Mouse (Mus musculus): Measurements from ENCODE around the gene Pskh1. TPM values are rescaled to one million over a fixed set of nuclear protein-coding genes. Genes with fewer than 3 reads are reported as not detected.

The Pskh1 gene
- polyA plus RNA-seq, 1 experiment, result 32.6 TPM

DNA sequence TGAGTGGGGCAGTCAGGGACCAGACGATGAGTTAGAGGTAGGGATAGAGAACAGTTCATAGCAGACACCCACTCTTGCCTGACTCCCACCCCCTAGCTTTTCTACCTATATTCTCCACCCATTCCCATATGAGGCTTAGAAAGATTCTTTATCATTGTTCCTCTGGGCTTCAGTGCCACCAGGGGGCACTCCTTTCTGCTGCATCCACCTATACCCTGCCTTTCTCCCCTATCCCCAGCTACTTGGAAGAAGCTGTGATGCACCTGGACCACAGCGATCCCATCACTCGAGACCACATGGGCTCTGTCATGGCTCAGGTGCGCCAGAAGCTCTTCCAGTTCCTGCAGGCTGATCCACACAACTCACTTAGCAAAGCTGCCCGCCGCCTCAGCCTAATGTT lies 7.8 kb upstream of the Pskh1 start:
- no peak for DNase-seq (ENCODE audit: low spot score)

DNA sequence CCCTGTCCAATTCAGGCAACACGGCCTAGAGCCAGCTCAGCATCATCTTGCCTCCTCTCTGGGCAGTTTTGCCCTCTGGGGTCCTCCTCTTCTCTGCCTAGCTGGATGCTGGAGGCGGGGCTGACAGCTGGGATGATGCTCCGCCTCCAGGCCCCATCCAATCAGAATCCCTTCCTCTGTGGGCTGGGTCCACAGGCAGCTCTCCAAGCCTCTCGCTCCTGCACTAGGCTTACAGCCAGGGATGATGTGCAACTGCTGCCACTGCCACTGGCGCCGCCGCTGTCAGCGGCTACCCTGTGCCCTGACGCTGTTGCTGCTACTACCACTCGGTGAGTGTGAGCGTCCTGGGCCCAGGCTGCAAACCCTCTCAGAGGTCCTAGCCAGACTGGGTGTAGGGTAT lies 6.9 kb upstream of the Pskh1 start, which contains the start of gene Nrn1l:
Nrn1l (plus strand) TSS at position 229 of the 400 bp plus-strand sequence.
- no peak for DNase-seq (ENCODE audit: low spot score)

DNA sequence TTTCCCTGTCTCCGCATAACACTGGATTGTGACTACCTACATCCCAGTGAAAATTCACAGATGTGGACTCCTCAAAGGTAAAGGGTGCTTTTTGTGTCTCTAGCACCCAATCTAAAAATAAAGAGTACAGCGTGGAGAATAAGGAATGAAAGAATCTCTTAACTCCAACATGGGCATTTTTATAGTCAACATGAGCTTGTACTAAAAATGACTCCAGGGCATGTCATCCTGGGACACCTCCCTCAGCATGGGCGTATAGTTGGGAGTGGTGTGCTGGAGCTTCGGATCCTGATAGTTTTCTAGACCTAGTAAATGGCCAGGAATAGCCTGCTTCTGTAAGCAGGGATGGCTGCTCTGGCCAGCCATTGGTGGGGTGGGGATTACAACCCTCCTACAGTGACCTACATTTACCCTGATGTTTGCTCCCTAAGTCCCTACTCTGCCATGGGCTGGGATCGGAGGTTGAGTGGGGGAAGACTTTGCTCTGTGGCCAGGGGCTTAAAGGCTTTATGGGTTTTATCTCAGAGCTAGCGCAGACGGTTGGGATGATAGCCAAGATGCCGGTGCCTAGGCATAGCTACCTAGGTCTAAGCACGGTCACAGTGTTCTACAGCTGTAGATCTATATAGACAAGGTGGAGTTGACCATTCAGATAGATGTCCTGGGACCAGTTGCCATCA lies 2.3 kb upstream of the Pskh1 start:
- DNase-seq (ENCODE audit: low spot score), result no peak

DNA sequence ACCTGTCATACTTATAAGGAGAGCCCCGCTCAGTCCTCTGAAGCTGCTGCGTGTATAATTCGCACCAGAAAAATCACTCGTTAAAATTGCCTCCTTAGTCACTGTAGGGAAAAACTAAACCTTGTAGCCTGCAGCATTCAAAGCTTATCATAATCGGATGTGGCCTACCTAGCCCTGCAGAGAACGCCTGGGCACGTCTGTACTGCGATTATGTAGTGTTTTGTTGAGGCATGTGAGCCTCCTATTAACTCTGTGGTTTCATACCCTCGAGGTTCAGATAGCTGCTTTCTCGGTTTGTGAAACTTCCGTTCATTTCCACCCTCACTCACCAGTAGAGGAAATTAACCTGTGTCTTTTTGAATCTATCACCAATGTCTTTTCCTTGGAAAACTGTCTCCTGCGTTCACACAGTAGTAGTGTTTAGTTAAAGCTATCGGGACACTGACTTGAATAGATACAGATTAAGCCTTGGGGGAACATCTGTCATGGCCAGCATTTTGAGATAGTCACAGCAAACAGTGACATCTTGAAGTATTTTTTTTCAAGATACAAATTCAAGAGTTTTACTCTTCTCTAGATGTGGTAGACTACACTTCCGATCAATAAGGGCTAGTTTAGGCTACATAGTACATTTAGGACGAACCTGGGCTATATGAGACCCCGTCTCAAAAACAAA lies 838 bp downstream of the Pskh1 start:
- no peak for DNase-seq (ENCODE audit: low spot score)

DNA sequence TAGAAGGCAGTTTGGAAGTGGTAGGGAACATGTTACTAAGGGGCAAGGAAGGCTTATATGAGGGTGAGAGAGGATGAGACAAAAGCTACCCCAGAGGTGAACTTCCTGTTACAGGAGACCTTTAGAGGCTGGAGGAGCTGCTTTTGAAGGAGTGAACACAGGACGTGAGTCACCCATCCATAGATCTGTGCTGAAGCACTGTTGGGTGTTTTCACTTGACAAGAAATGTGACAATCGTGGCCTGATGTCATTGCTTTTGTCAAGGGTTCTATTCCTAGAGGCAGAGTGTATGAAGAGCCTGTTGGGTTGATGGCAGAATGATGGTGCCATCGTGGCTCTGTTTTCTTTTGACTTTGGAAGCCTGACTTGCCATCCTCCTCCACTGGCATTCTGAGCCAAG lies 19.1 kb downstream of the Pskh1 start:
- DNase-seq (ENCODE audit: low spot score), result no peak

DNA sequence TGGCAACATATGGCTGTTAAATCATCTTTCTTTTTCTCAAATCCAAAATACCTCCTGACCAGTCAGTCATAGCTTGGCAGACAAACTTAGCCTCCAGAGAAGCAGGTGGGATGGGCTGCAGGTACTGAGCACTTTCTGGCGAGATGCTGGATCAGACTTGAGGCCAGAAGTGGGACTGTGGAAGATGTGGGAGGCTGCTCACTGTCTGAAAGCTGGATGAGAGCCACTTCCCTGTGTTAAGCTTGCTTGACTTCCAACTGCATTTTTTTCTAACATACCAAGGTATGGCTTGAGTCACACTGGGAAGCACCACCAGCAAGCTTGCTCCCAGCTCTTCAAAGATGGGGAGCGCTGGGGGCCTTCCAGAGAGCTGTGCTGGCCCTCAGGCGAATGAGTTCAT lies 24.9 kb downstream of the Pskh1 start:
- DNase-seq (ENCODE audit: low spot score), result no peak

DNA sequence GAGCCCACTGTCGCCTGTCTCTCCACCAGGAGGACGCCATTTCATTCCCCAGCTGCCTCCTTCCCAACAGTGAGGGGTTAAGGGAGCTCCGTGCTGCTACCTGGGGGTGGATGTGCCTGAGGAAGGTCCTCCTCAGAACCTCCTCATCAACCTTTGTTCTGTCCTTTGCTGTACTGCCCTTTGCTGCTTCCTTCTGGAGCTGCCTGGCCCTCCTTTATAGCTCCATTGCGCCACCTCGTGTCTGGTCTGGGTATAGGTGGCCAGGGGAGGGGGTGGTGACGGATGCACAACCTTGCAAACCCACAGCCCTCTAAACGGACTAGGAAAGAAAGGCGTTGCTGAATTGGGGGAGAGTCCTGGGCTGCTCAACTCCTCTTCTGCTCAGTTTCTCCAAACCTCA lies 30.4 kb downstream of the Pskh1 start:
- DNase-seq (ENCODE audit: low spot score), result peak; percentile 81

DNA sequence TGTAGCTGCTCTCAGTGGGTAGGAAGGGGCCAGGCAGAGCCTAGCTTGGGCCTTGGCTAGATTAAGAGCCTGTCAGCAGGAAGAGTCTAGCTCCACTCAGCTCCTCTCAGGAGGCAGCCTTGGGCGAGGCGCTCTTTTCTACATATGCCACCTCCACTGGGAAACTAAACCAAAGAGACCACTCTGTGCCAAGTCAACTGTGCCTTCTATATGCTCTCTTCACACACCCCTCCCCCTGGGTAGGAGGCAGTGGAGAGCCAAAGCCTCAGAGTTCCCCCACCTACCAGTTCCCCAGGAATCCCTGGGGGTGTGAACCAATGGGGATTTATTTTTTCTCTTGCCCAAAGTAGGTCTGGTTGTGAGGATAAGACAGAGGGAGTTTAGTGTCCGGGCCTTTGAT lies 31.0 kb downstream of the Pskh1 start:
- no peak for DNase-seq (ENCODE audit: low spot score)

DNA sequence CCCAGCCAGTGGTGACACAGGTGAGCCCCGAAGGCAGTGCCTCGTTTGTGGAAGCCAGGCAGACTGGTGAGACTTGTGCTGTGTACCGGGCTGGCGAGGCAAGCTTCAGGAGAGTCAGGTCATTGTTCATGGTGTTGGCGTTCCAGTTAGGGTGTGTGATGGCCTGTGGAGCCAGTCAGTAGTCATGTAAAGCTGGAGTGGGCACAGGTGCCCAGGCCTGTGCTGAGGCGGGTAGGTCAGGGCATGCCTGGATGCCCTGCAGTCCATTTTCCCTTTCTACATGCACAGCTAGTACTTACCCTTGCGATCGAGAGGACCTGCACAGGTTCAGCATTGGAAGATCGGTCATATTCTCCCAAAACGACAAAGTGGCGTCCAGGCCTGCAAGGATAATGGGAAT lies 32.3 kb downstream of the Pskh1 start:
- no peak for DNase-seq (ENCODE audit: low spot score)

DNA sequence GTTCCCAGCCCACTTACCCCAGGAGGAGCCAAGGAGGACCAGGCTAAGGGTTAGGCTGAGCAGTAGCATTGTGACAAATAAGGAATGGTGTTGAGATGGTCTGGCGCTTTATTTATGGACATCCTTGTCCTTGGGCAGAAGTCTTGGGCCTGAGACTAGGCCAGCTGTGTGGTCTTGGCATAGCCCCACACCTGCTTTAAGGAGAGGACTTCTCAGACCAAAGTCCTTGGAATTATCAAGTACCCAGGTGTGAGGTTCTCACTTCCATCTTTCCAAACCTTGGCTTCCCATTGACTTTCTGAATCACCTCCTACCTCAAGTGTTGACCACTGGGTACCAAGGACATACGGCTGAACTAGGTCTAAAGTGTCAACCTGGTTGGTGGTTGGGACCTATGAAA lies 33.5 kb downstream of the Pskh1 start, which contains the start of gene Ctrl:
Ctrl (minus strand) TSS at position 101 of the 400 bp plus-strand sequence.
- no peak for DNase-seq (ENCODE audit: low spot score)

DNA sequence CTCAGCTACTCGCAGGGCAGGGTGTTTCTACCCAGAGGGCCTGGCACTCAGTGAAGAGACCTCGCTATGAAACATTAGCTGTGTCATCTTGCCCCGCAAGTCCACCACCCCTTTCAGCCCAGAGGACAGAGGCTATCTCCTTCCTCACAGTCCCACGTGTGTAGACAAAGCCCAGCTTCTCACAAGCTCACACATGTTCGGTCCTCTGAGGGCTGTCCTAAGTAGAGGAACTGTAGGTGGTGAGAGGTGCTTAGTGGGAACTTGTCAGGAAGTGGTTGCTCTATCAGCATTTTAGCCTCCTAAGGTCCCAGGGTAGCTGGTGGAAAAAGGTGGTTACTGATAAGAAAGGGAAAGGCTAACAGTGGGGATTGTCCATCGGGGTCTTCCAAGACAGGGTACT lies 34.9 kb downstream of the Pskh1 start:
- DNase-seq (ENCODE audit: low spot score), result no peak

DNA sequence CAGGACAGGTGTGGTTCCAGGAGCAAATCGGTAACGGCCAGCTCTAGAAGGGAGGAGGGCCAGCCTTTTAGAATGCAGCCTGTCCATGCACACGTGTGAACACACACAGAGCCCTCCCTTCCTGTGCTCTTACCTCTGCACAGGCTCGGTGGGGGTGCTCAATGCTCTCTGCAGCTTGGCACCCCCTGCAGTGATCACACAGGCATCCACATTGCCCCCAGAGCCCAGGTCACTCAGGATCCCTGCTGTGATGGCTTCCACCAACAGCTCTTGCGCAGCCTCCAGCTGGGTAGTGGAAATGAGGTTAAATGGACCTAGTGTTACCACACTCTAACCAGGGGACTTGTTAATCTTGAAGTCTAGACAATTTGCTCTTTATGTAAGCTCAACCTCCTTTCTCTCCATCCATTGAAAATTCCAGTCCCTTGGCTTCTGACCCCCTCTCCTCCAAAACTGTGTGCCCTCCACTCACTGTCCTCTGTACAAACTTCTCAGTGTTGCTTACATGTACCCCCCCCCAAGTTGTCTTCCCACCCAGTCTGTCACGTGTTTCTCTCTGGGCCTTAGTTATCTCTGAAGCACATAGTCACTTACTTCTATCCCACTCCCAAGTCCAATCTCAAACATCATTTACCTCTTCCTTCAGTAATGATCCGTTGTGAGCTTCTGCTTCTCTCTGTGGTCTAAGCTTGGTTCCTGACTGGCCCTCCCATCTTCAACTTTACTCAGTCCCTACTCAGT lies 35.8 kb downstream of the Pskh1 start:
- no peak for DNase-seq (ENCODE audit: low spot score)

DNA sequence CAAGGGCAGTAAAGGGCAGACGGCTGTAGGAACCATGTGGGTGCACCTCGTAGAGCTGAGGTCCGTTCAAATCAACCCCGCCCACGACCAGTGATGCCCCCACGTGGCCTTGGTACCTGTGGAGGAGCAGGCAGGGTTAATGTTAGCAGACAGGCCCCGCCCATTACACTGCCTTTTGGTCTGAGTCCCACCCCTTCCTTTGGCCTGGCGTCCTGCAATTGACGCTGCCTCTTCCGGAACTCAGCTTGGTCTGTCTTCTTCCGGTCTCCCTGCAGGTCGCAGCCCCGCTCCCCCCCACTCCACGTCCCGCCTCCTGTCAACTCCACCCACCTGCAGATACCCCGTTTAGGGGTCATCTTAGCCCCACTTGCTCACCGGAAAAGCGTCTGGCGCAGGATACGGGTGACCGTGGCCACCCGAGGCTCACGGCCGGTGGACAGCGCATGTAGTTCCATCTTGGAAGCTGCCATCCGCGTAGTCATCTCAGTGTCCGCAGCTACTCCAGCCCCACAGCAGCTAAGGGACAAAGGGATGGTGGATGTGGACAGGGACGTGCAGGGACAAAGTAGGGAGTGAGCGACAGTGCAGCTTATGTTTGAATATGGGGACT lies 36.7 kb downstream of the Pskh1 start:
- DNase-seq (ENCODE audit: low spot score), result peak; percentile 78

DNA sequence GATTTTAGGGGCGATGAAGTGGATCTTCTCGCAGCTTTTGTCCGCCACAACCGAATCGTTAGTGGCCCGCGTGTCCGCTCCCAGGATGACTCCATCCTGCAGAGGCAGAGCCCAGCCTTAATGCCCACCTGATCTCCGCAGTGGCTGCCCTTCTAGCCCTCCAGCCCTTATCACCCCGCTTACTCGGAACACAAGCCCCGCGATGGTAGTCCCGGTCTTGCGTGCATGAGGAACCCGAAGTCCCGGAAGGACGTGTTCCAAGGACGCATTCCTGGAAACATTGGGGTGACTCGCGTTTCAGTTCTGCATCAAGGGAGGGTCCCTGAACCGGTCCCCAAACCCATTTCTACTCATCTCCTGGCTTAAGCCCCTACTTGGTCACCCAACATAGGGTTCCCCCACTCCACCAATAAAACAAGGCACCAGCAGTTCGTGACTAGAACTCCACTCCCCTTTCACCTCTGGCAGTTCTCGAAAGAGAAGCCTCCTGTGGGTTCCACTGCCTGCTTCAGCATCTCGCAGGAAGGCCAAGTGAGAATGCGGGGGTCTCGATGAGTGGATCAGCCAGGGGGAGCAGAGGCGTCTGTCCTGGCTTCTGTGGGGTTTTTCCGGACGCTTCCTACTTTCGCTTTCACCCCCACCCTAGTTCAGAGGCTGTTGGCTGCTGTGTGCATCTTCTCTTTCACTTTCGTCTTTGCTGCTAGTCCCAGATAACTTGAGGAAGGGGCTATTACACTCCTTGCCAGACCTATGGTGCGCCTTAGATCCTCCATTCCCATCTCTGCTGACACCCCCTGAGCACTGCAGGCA lies 37.5 kb downstream of the Pskh1 start:
- peak; percentile 51 for DNase-seq (ENCODE audit: low spot score)

DNA sequence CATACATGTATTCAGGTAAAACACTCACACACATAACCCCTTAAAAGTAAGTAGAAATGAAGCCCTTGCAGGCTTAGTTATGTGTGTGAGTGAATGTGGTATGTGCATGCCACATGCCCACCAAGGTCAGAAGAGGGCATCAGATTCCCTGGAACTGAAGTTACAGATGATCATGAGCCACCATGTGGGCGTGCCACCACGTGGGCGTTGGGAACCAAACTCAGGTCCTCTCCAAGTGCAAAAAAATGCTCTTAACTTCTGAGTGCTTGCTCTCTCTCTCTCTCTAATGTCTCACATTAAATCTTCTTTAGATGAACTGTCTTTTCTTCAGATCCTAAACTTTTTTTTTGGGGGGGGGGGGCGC lies 38.0 kb downstream of the Pskh1 start, which contains the start of gene Psmb10:
Psmb10 (minus strand) TSS at position 139 of the 364 bp plus-strand sequence.
- no peak for DNase-seq (ENCODE audit: low spot score)

DNA sequence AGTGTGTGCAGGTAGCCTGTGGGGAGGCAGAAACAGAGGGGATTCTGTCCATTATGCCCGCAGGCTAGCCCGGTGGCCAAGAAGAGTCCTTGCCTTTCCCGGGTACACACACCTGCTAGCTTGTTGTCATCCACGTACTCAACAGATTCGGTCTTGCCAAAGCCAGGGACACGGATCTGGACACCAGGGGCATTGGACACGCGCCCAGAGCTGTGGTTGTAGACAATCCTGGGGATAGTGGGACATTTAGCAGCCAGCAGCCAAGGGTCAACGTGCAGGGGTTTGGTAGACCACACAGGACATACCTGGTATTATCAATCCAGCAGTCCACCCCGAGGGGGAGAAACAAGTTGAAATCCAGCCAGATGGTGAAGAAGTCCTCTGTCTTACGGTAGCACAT lies 41.8 kb downstream of the Pskh1 start:
- DNase-seq (ENCODE audit: low spot score), result no peak

DNA sequence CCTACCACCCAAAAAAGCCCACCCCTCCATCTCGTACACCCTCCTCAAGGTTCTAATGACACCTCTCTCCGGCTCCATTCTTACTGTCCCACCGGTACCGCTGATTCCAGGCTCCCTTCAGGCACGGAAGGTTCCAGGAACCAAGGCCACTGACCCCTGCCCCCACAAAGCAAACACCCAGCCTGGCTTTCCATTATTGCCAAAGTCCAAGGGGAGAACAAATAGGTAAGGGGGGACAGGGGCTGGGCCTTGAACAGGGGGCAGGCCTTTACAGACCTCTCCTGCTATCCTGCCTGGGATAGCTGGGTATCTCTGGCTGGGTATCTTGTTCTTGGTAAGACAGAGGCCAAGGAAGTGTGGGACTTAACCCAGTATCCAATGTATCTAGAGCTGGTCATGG lies 42.3 kb downstream of the Pskh1 start:
- DNase-seq (ENCODE audit: low spot score), result no peak

DNA sequence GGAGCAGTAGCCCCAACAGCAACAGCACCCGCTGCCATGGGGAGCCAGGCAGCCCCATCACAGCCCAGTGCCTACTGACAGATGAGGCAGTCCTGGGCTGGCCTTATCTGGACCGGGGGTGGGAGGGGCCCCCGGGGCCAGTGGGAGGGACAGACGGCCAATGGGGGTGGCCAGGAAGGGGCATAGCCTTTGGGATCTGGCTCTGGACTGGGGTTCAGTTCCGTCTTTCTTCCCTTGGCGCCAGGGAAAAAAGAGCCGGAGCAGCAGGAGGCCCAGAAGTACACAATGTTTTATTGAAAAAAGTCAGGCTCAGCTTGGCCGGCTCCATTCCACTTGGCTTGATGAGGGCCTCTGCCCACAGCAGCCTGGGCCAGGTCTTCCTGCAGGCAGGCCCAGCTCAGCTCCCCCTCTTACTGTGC lies 43.1 kb downstream of the Pskh1 start, which contains the start of gene Lcat:
Lcat (minus strand) TSS at position 62 of the 419 bp plus-strand sequence.
- no peak for DNase-seq (ENCODE audit: low spot score)

DNA sequence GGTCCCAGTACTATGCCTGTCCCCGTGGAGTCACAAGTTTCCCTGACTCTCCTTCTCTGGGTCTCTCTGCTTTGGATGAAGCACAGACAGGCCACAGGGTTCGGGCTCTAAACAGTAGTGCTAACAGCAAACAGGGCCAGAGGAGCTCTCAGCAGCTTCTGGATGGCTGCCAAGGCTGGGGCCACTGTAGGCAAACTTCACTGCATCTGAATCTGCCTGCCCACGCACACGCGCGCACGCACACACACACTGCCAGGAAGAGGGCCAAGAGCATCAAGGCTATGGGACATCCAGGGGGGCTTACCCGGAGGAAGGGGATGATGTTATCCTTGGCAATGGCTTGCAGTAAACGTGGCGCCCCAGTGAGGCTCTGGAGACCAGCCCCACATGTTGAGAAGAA lies 49.1 kb downstream of the Pskh1 start:
- no peak for DNase-seq (ENCODE audit: low spot score)

DNA sequence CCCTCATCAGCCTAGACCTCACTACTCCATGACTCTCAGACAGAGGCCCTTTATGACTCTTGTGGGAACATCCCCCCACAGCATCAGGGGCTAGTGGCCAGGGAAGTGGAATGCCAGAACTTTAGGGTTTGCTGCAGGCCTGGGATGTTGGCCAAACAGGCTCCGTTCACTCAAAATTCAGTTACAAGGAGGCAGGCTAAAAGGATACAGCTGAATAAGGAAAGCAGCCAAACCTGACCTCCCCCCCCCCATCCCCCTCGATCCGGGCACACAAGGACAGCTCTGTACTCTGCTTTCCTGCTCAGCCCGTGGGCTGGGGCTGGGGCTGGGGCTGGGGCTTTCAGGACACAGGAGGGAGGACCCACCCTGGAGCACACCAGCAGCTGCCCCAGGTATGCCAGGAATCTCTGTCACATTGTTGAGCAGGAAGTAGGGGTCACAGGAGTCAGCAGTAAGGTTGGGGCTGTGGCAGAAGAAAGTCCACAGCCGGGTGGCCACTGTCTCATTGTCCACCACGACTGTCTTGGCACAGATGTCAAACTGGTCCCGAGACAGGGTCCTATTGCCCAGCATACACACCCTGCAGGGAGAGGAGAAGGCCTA lies 50.9 kb downstream of the Pskh1 start:
- DNase-seq (ENCODE audit: low spot score), result no peak

DNA sequence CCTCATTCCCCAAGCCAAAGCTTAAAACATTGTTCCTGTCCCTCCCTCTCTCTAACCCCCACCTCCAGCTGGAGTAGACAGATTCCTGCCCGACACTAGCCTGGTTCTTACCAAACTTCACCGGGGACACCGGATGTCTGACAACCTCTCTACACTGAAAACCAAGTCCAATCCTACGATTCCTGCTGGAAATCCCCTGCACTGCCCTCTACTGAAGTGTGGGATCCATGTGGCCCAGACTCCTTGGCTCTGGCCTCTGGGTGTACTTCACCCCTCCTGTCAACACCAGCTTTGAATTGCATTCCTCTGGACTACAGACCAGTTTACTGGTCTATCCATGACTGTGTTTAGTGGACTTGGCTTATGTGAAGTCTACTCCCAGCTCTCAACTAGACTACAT lies 56.3 kb downstream of the Pskh1 start:
- no peak for DNase-seq (ENCODE audit: low spot score)
